Mouse (Mus musculus) heart, postnatal 0 days (tissue): Measurements from ENCODE around the gene Rab31.

Source experiments
- CTCF ChIP-seq: IDR thresholded peaks from 2 replicates; pipeline ENCODE4 v1.5.1; 2016; ENCODE audit warnings: antibody characterized with exemption, control low read depth, low read depth
- EP300 ChIP-seq: IDR thresholded peaks from 2 replicates; pipeline ENCODE4 v1.6.1; 2016; ENCODE audit warnings: antibody characterized with exemption, low read depth

DNA sequence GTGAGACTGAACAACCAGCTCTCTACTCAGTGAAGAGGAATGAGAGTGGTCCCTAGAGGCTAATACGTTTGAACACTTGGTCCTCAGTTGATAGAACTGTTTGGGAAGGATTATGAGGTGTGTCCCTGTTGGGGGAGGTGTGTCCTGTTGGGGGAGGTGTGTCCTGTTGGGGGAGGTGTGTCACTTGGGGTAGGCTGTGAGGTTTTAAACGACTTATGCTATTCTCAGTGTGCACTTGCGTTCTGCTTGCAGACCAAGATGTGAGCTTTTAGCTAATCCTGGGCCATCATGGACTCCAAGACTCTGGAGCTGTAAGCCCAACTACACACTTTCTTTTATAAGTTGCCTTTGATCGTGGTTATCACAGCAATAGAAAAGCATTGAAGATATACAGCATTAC is 103.5 kb downstream of the Rab31 start:
- no peak for TF ChIP-seq CTCF
- no peak for TF ChIP-seq EP300
